Mouse (Mus musculus) heart, adult 10 weeks (tissue): ENCODE measurements around the gene Aaas. TPM values are rescaled to one million over a fixed set of nuclear protein-coding genes. Genes with fewer than 3 reads are reported as not detected.

Experiments used
- polyA plus RNA-seq: library from polyadenylated mRNA; stranded (reverse); fragments of 350-450 nt; fragmentation: Illumina TruSeq; extraction: RNeasy Lipid Tissue Mini Kit (QIAGEN cat#74804); gene quantifications from one replicate; pipeline ENCODE4 v1.2.3, GENCODE M21; 2014; ENCODE audit warnings: low read depth, low replicate concordance

The Aaas gene
- polyA plus RNA-seq: 12.0 TPM

DNA sequence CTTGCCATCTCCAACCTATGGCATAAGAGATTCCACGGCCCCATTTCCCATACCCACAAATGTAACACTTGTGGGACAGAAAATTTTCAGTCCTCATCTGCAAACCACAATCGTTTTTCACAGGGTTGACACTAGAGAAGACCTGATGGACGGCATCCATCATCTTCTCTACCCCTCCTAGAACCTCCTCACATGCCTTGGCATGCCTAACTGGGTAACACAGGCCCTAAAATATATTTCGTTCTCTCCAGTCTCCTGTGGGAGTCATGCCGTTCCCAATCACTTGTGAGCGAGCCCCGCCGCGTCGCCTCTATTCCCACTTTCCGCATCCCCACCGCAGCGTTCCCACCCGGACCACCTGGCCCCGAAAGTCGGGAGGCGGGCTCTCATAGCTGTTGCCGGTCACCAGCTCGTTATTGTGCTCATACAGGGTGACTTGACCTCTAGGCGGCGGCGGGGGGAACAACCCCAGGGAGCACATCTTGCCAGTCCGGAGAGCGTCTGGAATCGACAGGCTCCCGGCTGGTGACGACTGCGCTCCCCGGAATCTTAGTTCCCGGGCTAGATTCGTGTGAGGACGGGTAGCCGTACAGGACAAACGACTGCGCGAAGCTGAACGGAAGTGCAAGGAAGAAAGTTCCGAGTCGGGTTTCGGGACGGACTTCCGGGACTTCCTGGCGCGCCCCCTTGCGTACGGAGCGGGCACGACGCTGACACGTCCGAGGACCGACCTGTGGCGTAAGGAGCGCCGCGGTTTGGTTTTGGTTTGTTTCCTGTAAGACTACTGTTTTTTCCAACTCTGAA is at the start of gene Aaas:
Gene Aaas (minus strand): TSS at position 634 of the 804 bp plus-strand sequence.

DNA sequence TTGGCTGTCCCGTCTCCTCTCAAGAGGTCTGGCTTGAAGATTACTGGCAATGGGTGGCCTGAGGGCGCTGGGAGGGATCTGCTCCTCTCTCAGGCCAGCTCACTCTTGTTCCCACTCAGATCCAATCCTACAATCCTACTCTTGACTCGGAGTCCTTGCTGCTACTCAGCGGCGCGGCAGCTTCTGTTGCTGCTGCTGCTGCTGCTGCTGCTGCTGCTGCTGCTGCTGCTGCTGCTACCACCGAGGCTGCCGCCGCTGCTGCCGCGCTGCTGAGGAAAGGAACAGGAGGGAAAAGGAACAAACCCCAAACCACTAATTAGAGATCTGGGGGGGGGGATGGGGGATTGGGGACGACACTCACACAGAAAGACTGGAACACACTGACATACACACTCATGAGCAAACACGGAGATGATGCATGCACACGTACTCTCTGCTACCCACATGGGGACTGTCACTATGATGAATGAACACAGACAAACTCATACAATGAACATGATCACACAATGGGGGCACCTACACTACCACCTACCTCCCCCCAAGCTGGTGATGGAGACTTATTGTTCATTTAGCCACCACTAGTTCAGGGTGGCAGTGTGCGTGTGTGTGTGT is 16.3 kb upstream of the Aaas start, which contains the start of gene Sp7:
Gene Sp7 (minus strand): TSS at position 450 of the 612 bp plus-strand sequence.

GRCm38 (mm10) chr15:102331610-102332015 is 19.0 kb downstream of the Aaas start, which contains the start of gene Myg1:
Gene Myg1, plus strand, starts transcription at chr15:102331709.

GRCm38 (mm10) chr15:102326022-102326576 is 24.5 kb downstream of the Aaas start, which contains the start of gene Pfdn5:
Gene Pfdn5, plus strand, starts transcription at chr15:102326116.

GRCm38 (mm10) chr15:102295633-102296367 is 54.8 kb downstream of the Aaas start, which contains the start of gene Espl1:
Gene Espl1, plus strand, starts transcription at chr15:102296266.

Other genes with a start within 250 kb of the Aaas start
- 17.0 TPM for gene Spryd3, start 214.5 kb downstream of the Aaas start, polyA plus RNA-seq
- 46.2 TPM for gene Igfbp6, start 206.4 kb downstream of the Aaas start, polyA plus RNA-seq
- gene Soat2, start 200.2 kb downstream of the Aaas start, polyA plus RNA-seq: not detected
- gene Zfp740, start 147.5 kb downstream of the Aaas start, polyA plus RNA-seq: 39.0 TPM
- 25.3 TPM for gene Csad, start 146.0 kb downstream of the Aaas start, polyA plus RNA-seq
- 1.5 TPM for gene Itgb7, start 118.8 kb downstream of the Aaas start, polyA plus RNA-seq
- gene Rarg, start 93.3 kb downstream of the Aaas start, polyA plus RNA-seq: 15.4 TPM
- not detected for gene Gm9918, start 80.2 kb downstream of the Aaas start, polyA plus RNA-seq
- 19.2 TPM for gene Mfsd5, start 71.3 kb downstream of the Aaas start, polyA plus RNA-seq
- 3.6 TPM for gene Espl1, start 54.5 kb downstream of the Aaas start, polyA plus RNA-seq
- gene Pfdn5, start 24.7 kb downstream of the Aaas start, polyA plus RNA-seq: 278 TPM
- gene Myg1, start 19.1 kb downstream of the Aaas start, polyA plus RNA-seq: 24.5 TPM
- not detected for gene Sp7, start 16.4 kb upstream of the Aaas start, polyA plus RNA-seq
- gene Sp1, start 55.4 kb upstream of the Aaas start, polyA plus RNA-seq: 15.9 TPM
- not detected for gene Amhr2, start 94.6 kb upstream of the Aaas start, polyA plus RNA-seq
- gene Prr13, start 108.3 kb upstream of the Aaas start, polyA plus RNA-seq: 44.3 TPM
- gene Pcbp2, start 119.8 kb upstream of the Aaas start, polyA plus RNA-seq: 506 TPM
- not detected for gene Gm10337, start 153.0 kb upstream of the Aaas start, polyA plus RNA-seq
- 3.5 TPM for gene Map3k12, start 166.3 kb upstream of the Aaas start, polyA plus RNA-seq
- 56.6 TPM for gene Tarbp2, start 167.4 kb upstream of the Aaas start, polyA plus RNA-seq
- gene Npff, start 174.2 kb upstream of the Aaas start, polyA plus RNA-seq: 4.1 TPM